In genomic region chr17:78318810-78319209, GRCm38 (mm10) we compare ENCODE assay signal across 23 mouse cellular contexts.
DNase-seq lines count a peak whose midpoint lies in the region; ATAC-seq and TF ChIP-seq lines count a peak whose summit lies in the region.
"Had no signal": no experiment of that assay in that cellular context is flagged by ENCODE, and none has a peak within 500 bp of the region (broad histone marks: within the 10 kb centered on the region; RNA-seq: fewer than 3 reads in every experiment).

No protein-coding gene starts in this region.

- 0 out of 2 replicates have a peak, but pooled peaks cover 5% of the 10 kb centered on the region for H3K36me3 ChIP-seq in lung, embryonic 14.5 days (ENCODE audit: insufficient read depth)
- H3K36me3 ChIP-seq in lung, postnatal 0 days (ENCODE audit: insufficient read depth, low read length): no peaks in the 10 kb centered on the region
- H3K36me3 ChIP-seq: forebrain, embryonic 12.5 days had no signal

- TF ChIP-seq EP300 in lung, postnatal 0 days (IDR thresholded peaks at IDR 0.05): peak; percentile 56; the same call in 1 of the 2 replicates

- peaks cover 4% of the 10 kb centered on the region; the same call in 1 of the 2 replicates for H3K4me1 ChIP-seq in lung, embryonic 14.5 days (ENCODE audit: insufficient read depth)
- H3K4me1 ChIP-seq in lung, adult 2 months (ENCODE audit: control insufficient read depth, insufficient read depth, low read length): peaks cover 3% of the 10 kb centered on the region
- H3K4me1 ChIP-seq in lung, postnatal 0 days (ENCODE audit: insufficient read depth, low read depth, low read length): no peaks in the 10 kb centered on the region
- H3K4me1 ChIP-seq: embryonic facial prominence, embryonic 15.5 days had no signal

- no peak overlapping the region for H3K4me2 ChIP-seq in lung, embryonic 14.5 days
- no peak overlapping the region for H3K4me2 ChIP-seq in lung, postnatal 0 days (replicated peaks; ENCODE audit: low read depth, low read length)
- H3K4me2 ChIP-seq: embryonic facial prominence, embryonic 13.5 days; embryonic facial prominence, embryonic 15.5 days; forebrain, embryonic 12.5 days had no signal

- H3K4me3 ChIP-seq in lung, embryonic 14.5 days (ENCODE audit: low read depth, low read length): no peak overlapping the region
- no peak overlapping the region for H3K4me3 ChIP-seq in lung, adult 2 months (replicated peaks; ENCODE audit: extremely low read depth, low read depth, low read length)
- H3K4me3 ChIP-seq in lung, postnatal 0 days (ENCODE audit: low read depth, low read length): no peak overlapping the region
- H3K4me3 ChIP-seq: embryonic facial prominence, embryonic 13.5 days; embryonic facial prominence, embryonic 15.5 days; erythroblast, embryonic 14.5 days; forebrain, embryonic 10.5 days; forebrain, embryonic 12.5 days had no signal

- peaks cover 18% of the 10 kb centered on the region; the same call in 1 of the 2 replicates for H3K27me3 ChIP-seq in lung, embryonic 14.5 days (ENCODE audit: insufficient read depth, low read length)
- H3K27me3 ChIP-seq in lung, postnatal 0 days (replicated peaks; ENCODE audit: insufficient read depth, low read length): no peaks in the 10 kb centered on the region
- H3K27me3 ChIP-seq: embryonic facial prominence, embryonic 13.5 days; embryonic facial prominence, embryonic 15.5 days; forebrain, embryonic 12.5 days had no signal

- WGBS in lung, embryonic 14.5 days: 62% methylated on average over 3 of the region's 3 CpGs
- 63% methylated on average over 3 of the region's 3 CpGs for WGBS in lung, adult 2 months
- WGBS in lung, postnatal 0 days: 41% methylated on average over 3 of the region's 3 CpGs

- no peak for TF ChIP-seq POLR2A in lung, adult 2 months (IDR thresholded peaks at IDR 0.05; ENCODE audit: borderline replicate concordance, extremely low read depth, low read depth, low read length)

- ATAC-seq in lung, embryonic 14.5 days (ENCODE audit: insufficient read depth): no peak
- ATAC-seq in lung, postnatal 0 days: peak; percentile 64
- ATAC-seq: forebrain, embryonic 14.5 days; forebrain, embryonic 16.5 days had no signal

- DNase-seq in lung, embryonic 14.5 days: peak; percentile 59
- no peak for DNase-seq in lung, adult 2 months
- peak; percentile 37 for DNase-seq in lung, postnatal 0 days (ENCODE audit: low spot score)
- no peak for DNase-seq in lung, postnatal 10 days
- peak; percentile 4 for DNase-seq in 416B (ENCODE audit: low read depth)
- no peak for DNase-seq in neural tube, embryonic 10.5 days (ENCODE audit: extremely low spot score, low spot score)
- DNase-seq: adrenal gland, adult 2 months; adrenal gland, postnatal 10 days; adrenal gland, postnatal 25 days; cerebellum, adult 11 months; cerebellum, adult 18-20 months; cerebellum, adult 8-10 months; cerebellum, adult 9-11 months; cerebellum, postnatal 14 days; cerebellum, postnatal 36 days; embryo, embryonic 11 days had no signal

- no peak for TF ChIP-seq CTCF in lung, embryonic 14.5 days (IDR thresholded peaks at IDR 0.05; ENCODE audit: low read depth)
- no peak for TF ChIP-seq CTCF in lung, adult 2 months (IDR thresholded peaks at IDR 0.05; ENCODE audit: insufficient read depth, low read length)
- no peak for TF ChIP-seq CTCF in lung, postnatal 0 days (IDR thresholded peaks at IDR 0.05)

- no peaks in the 10 kb centered on the region for H3K9me3 ChIP-seq in lung, embryonic 14.5 days (ENCODE audit: low read depth, low read length)
- H3K9me3 ChIP-seq in lung, postnatal 0 days (ENCODE audit: low read length): no peaks in the 10 kb centered on the region
- H3K9me3 ChIP-seq: embryonic facial prominence, embryonic 13.5 days; embryonic facial prominence, embryonic 15.5 days; forebrain, embryonic 10.5 days; forebrain, embryonic 12.5 days had no signal

- H3K27ac ChIP-seq in lung, embryonic 14.5 days (ENCODE audit: low read depth): no peak overlapping the region
- no peak overlapping the region for H3K27ac ChIP-seq in lung, postnatal 0 days (ENCODE audit: low read length)
- H3K27ac ChIP-seq: embryonic facial prominence, embryonic 13.5 days; embryonic facial prominence, embryonic 15.5 days; forebrain, embryonic 10.5 days; forebrain, embryonic 12.5 days had no signal

- H3K9ac ChIP-seq in lung, embryonic 14.5 days: no peak overlapping the region
- H3K9ac ChIP-seq in lung, postnatal 0 days (replicated peaks; ENCODE audit: low read depth): no peak overlapping the region
- H3K9ac ChIP-seq: embryonic facial prominence, embryonic 13.5 days; embryonic facial prominence, embryonic 15.5 days; forebrain, embryonic 12.5 days had no signal

Comparison
In these comparisons a context has a peak if more than half of its experiments do, and no peak if none do; other contexts are left out.
1. DNase-seq: peak in lung, embryonic 14.5 days (single experiment), lung, postnatal 0 days (single experiment) and 416B (single experiment); none in lung, adult 2 months (single experiment), lung, postnatal 10 days (single experiment) and neural tube, embryonic 10.5 days (single experiment).